Mouse (Mus musculus) liver, adult (tissue): ENCODE data around the gene Klhl7.

Experiments used
- GATA4 ChIP-seq: IDR thresholded peaks from 2 replicates; pipeline ENCODE4 v1.6.1; 2014; ENCODE audit warnings: mild to moderate bottlenecking, low read length; ENCODE audit not compliant: insufficient replicate concordance

Klhl7 gene

GRCm38 (mm10) chr5:24125910-24126636 is 25.7 kb downstream of the Klhl7 start:
- TF ChIP-seq GATA4: no peak

- TF ChIP-seq GATA4: no peak
Measured at GRCm38 (mm10) chr5:24126967-24127366, 26.6 kb downstream of the Klhl7 start.

GRCm38 (mm10) chr5:24146964-24147363 is 46.6 kb downstream of the Klhl7 start:
- no peak for TF ChIP-seq GATA4

GRCm38 (mm10) chr5:24152199-24152598 is 51.8 kb downstream of the Klhl7 start:
- no peak for TF ChIP-seq GATA4

- TF ChIP-seq GATA4: no peak
Measured at GRCm38 (mm10) chr5:24156774-24157173, 56.4 kb downstream of the Klhl7 start.

- no peak; the same call in 1 of the 2 replicates for TF ChIP-seq GATA4
Measured at GRCm38 (mm10) chr5:24164789-24165445, 64.5 kb downstream of the Klhl7 start, which contains the start of gene Nupl2. Nupl2 (plus strand) TSS chr5:24164963.

GRCm38 (mm10) chr5:24167263-24167662 is 66.9 kb downstream of the Klhl7 start:
- no peak for TF ChIP-seq GATA4

GRCm38 (mm10) chr5:24169881-24170280 is 69.5 kb downstream of the Klhl7 start:
- no peak for TF ChIP-seq GATA4

GRCm38 (mm10) chr5:24172092-24172491 is 71.7 kb downstream of the Klhl7 start:
- no peak for TF ChIP-seq GATA4

GRCm38 (mm10) chr5:24181514-24182295 is 81.3 kb downstream of the Klhl7 start:
- TF ChIP-seq GATA4: no peak

GRCm38 (mm10) chr5:24182296-24182734 is 81.9 kb downstream of the Klhl7 start:
- TF ChIP-seq GATA4: no peak

GRCm38 (mm10) chr5:24183096-24183495 is 82.7 kb downstream of the Klhl7 start:
- TF ChIP-seq GATA4: no peak

- no peak for TF ChIP-seq GATA4
Measured at GRCm38 (mm10) chr5:24184011-24184410, 83.6 kb downstream of the Klhl7 start.

- TF ChIP-seq GATA4: no peak
Measured at GRCm38 (mm10) chr5:24188476-24188875, 88.1 kb downstream of the Klhl7 start.

GRCm38 (mm10) chr5:24191821-24192220 is 91.4 kb downstream of the Klhl7 start:
- TF ChIP-seq GATA4: no peak

- TF ChIP-seq GATA4: no peak
Measured at GRCm38 (mm10) chr5:24201006-24201405, 100.6 kb downstream of the Klhl7 start.
